10 mouse cellular contexts compared by ENCODE assay signal in the genomic region with DNA sequence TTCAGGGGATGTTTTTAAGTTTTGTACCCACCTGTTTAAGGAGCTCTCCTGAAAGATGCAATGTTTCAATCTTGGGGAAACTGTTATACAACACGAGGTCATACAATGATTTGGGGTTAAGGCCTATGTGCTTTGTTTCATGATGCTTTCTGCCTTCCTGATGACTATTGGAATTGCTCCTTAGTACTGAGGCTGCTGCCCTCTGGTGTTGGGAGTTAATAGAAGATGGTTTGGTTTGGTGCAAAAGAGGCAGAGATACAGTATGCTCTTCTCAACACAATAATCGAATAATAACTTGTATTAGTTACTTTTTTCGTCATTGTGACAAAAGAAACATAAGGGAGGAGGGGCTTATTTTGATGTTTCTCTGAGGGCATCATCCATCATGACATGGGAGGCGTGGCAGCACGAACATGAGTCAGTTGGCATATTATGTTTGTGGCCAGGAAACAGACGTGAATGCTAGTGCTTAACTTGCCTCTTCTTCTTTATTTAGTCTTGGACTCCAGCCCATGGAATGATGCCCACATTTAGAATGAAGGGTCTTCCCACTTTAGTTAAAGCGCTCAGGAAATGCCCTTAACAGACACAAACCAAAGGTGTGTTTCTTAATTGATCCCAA. TPM values are rescaled to one million over a fixed set of nuclear protein-coding genes. Genes with fewer than 3 reads are reported as not detected.
DNase-seq lines count a peak whose midpoint lies in the region; ATAC-seq and TF ChIP-seq lines count a peak whose summit lies in the region.
"Had no signal": no experiment of that assay in that cellular context is flagged by ENCODE, and none has a peak within 500 bp of the region (broad histone marks: within the 10 kb centered on the region; RNA-seq: fewer than 3 reads in every experiment).

No protein-coding gene starts in this region.

- H3K4me1 ChIP-seq in ES-Bruce4 (ENCODE audit: control insufficient read depth, insufficient read depth, low read length), result no peaks in the 10 kb centered on the region
- peaks cover 6% of the 10 kb centered on the region for H3K4me1 ChIP-seq in liver, embryonic 11.5 days (replicated peaks; ENCODE audit: control insufficient read depth, insufficient read depth, low read length)
- no peaks in the 10 kb centered on the region for H3K4me1 ChIP-seq in forebrain, embryonic 12.5 days
- H3K4me1 ChIP-seq: limb, embryonic 15.5 days; stomach, embryonic 15.5 days had no signal

- ATAC-seq in liver, embryonic 11.5 days (replicated peaks; ENCODE audit: low FRiP score), result no peak
- ATAC-seq in forebrain, embryonic 12.5 days (ENCODE audit: low FRiP score), result no peak

- H3K36me3 ChIP-seq in ES-Bruce4 (ENCODE audit: control insufficient read depth, insufficient read depth, low read length, poor library complexity, severe bottlenecking), result no peaks in the 10 kb centered on the region
- H3K36me3 ChIP-seq in liver, embryonic 11.5 days (ENCODE audit: control insufficient read depth, insufficient read depth, low read length), result no peaks in the 10 kb centered on the region
- no peaks in the 10 kb centered on the region for H3K36me3 ChIP-seq in forebrain, embryonic 12.5 days (replicated peaks)
- H3K36me3 ChIP-seq: limb, embryonic 15.5 days; stomach, embryonic 15.5 days had no signal

- 62% methylated on average over 7 of the region's 7 CpGs for WGBS in liver, embryonic 11.5 days
- WGBS in forebrain, embryonic 12.5 days, result 71% methylated on average over 7 of the region's 7 CpGs

- DNase-seq in layer of hippocampus, adult 2 months (ENCODE audit: low spot score in 2 of 2), result no peak
- DNase-seq in layer of hippocampus, postnatal 36 days, result no peak
- DNase-seq in adrenal gland, postnatal 25 days, result peak; percentile 28
- DNase-seq in gastrocnemius, postnatal 14 days, result peak; percentile 28
- DNase-seq in liver, embryonic 11.5 days (ENCODE audit: low spot score), result no peak
- peak; percentile 25 to 50 for DNase-seq in spleen, postnatal 36 days (ENCODE audit: low spot score in 2 of 2)

- H3K27me3 ChIP-seq in ES-Bruce4 (ENCODE audit: control insufficient read depth, insufficient read depth, low read length, poor library complexity, severe bottlenecking), result no peaks in the 10 kb centered on the region
- no peaks in the 10 kb centered on the region for H3K27me3 ChIP-seq in liver, embryonic 11.5 days (replicated peaks; ENCODE audit: control insufficient read depth, insufficient read depth, low read length)
- no peaks in the 10 kb centered on the region for H3K27me3 ChIP-seq in forebrain, embryonic 12.5 days
- H3K27me3 ChIP-seq: limb, embryonic 15.5 days; stomach, embryonic 15.5 days had no signal

- no peak overlapping the region for H3K9ac ChIP-seq in ES-Bruce4 (ENCODE audit: low read depth, poor library complexity, severe bottlenecking)
- no peak overlapping the region for H3K9ac ChIP-seq in liver, embryonic 11.5 days (ENCODE audit: low read depth, low read length)
- no peak overlapping the region for H3K9ac ChIP-seq in forebrain, embryonic 12.5 days
- H3K9ac ChIP-seq: limb, embryonic 15.5 days; stomach, embryonic 15.5 days had no signal

- H3K27ac ChIP-seq in layer of hippocampus, adult 2 months, result no peak overlapping the region
- no peak overlapping the region for H3K27ac ChIP-seq in ES-Bruce4 (ENCODE audit: insufficient read depth, low read length)
- peak overlapping the region; percentile 39; the same call in 1 of the 2 replicates for H3K27ac ChIP-seq in liver, embryonic 11.5 days (ENCODE audit: low read depth, low read length)
- H3K27ac ChIP-seq in forebrain, embryonic 12.5 days, result no peak overlapping the region
- H3K27ac ChIP-seq: limb, embryonic 15.5 days; stomach, embryonic 15.5 days had no signal

- no peak for TF ChIP-seq POLR2A in ES-Bruce4 (IDR thresholded peaks at IDR 0.05; ENCODE audit: insufficient read depth, low read length)

- TF ChIP-seq CTCF in layer of hippocampus, adult 2 months (conservative IDR thresholded peaks at IDR 0.05), result peak; percentile 83
- peak; percentile 14 for TF ChIP-seq CTCF in ES-Bruce4 (IDR thresholded peaks at IDR 0.05; ENCODE audit: low read depth, low read length)

- no peaks in the 10 kb centered on the region for H3K9me3 ChIP-seq in ES-Bruce4 (replicated peaks; ENCODE audit: control insufficient read depth, insufficient read depth, low read length, poor library complexity, severe bottlenecking)
- H3K9me3 ChIP-seq in liver, embryonic 11.5 days (ENCODE audit: control insufficient read depth, low read length), result no peaks in the 10 kb centered on the region
- H3K9me3 ChIP-seq in forebrain, embryonic 12.5 days, result no peaks in the 10 kb centered on the region
- H3K9me3 ChIP-seq: limb, embryonic 15.5 days; stomach, embryonic 15.5 days had no signal

- H3K4me3 ChIP-seq in layer of hippocampus, adult 2 months, result no peak overlapping the region
- no peak overlapping the region for H3K4me3 ChIP-seq in ES-Bruce4 (ENCODE audit: low read depth, low read length)
- no peak overlapping the region for H3K4me3 ChIP-seq in liver, embryonic 11.5 days (ENCODE audit: low read depth, low read length)
- no peak overlapping the region for H3K4me3 ChIP-seq in forebrain, embryonic 12.5 days (replicated peaks)
- H3K4me3 ChIP-seq: limb, embryonic 15.5 days; stomach, embryonic 15.5 days had no signal

- H3K4me2 ChIP-seq in liver, embryonic 11.5 days, result no peak overlapping the region
- no peak overlapping the region for H3K4me2 ChIP-seq in forebrain, embryonic 12.5 days
- H3K4me2 ChIP-seq: limb, embryonic 15.5 days; stomach, embryonic 15.5 days had no signal

- intact Hi-C loops in gastrocnemius, postnatal 14 days (cut with DNase I; ENCODE audit: low total_unique reads), result loop anchor here (2.0 kb wide), 1 partner anchor 44 kb away; no protein-coding TSS in a partner anchor

- TF ChIP-seq EP300 in ES-Bruce4 (IDR thresholded peaks at IDR 0.05; ENCODE audit: insufficient read depth, low read depth, low read length), result no peak

RNA-seq across cellular contexts. Expression of gene Pgm2l1, which starts 7.2 kb away (rescaled TPM):
- 100 to 1,000 TPM; 282 to 286 TPM for total RNA-seq in layer of hippocampus, adult 2 months (2021)
- total RNA-seq in layer of hippocampus, postnatal 36 days (2021), result 100 to 1,000 TPM; 282 to 309 TPM
- 6.1 and 8.6 TPM in 2 replicates for polyA plus RNA-seq in ES-Bruce4 (2011; ENCODE audit: insufficient read depth, insufficient read length, low read depth, missing spikeins)
- 8.3 and 12.8 TPM in 2 replicates for total RNA-seq in adrenal gland, postnatal 25 days (2021)
- total RNA-seq in gastrocnemius, postnatal 14 days (2021), result 10 to 100 TPM; 12.2 to 12.3 TPM
- 2.6 and 3.0 TPM in 2 replicates for polyA plus RNA-seq in liver, embryonic 11.5 days (2014; fragmentation: Nextera tagmentation; extraction: Ambion mirVana)
- 8.0 and 8.9 TPM in 2 replicates for polyA plus RNA-seq in forebrain, embryonic 12.5 days (2016; fragmentation: Nextera tagmentation; extraction: Ambion mirVana)

RNA-seq across cellular contexts. Expression of gene P4ha3, which starts 50.9 kb away (rescaled TPM):
- 1 to 10 TPM; 6.4 to 8.3 TPM for total RNA-seq in layer of hippocampus, adult 2 months (2021)
- 1 to 10 TPM; 5.4 to 6.0 TPM for total RNA-seq in layer of hippocampus, postnatal 36 days (2021)
- polyA plus RNA-seq in ES-Bruce4 (2011; ENCODE audit: insufficient read depth, insufficient read length, low read depth, missing spikeins), result 1.2 TPM in 1 of 2 replicates, not detected in the other
- 0.81 and 1.3 TPM in 2 replicates for total RNA-seq in adrenal gland, postnatal 25 days (2021)
- 1 to 10 TPM; 1.5 to 2.5 TPM for total RNA-seq in gastrocnemius, postnatal 14 days (2021)
- 5.9 and 7.1 TPM in 2 replicates for polyA plus RNA-seq in liver, embryonic 11.5 days (2014; fragmentation: Nextera tagmentation; extraction: Ambion mirVana)
- 4.1 and 4.2 TPM in 2 replicates for polyA plus RNA-seq in forebrain, embryonic 12.5 days (2016; fragmentation: Nextera tagmentation; extraction: Ambion mirVana)

RNA-seq across cellular contexts. Expression of gene Kcne3, which starts 58.1 kb away (rescaled TPM):
- total RNA-seq in layer of hippocampus, adult 2 months (2021), result 1 to 10 TPM in 1 of 2 experiments, under 1 TPM in 1; 0.54 to 1.2 TPM
- not detected for total RNA-seq in layer of hippocampus, postnatal 36 days (2021)
- polyA plus RNA-seq in ES-Bruce4 (2011; ENCODE audit: insufficient read depth, insufficient read length, low read depth, missing spikeins), result not detected in 2 replicates
- total RNA-seq in adrenal gland, postnatal 25 days (2021), result 0.85 and 1.3 TPM in 2 replicates
- total RNA-seq in gastrocnemius, postnatal 14 days (2021), result under 1 TPM; 0.59 to 0.60 TPM
- 10.9 and 11.4 TPM in 2 replicates for polyA plus RNA-seq in liver, embryonic 11.5 days (2014; fragmentation: Nextera tagmentation; extraction: Ambion mirVana)
- polyA plus RNA-seq in forebrain, embryonic 12.5 days (2016; fragmentation: Nextera tagmentation; extraction: Ambion mirVana), result 2.0 and 3.0 TPM in 2 replicates

Comparison
In these comparisons a context has a peak if more than half of its experiments do, and no peak if none do; other contexts are left out.
1. DNase-seq: peak in adrenal gland, postnatal 25 days (single experiment), gastrocnemius, postnatal 14 days (single experiment) and spleen, postnatal 36 days (2 of 2); none in layer of hippocampus, adult 2 months (0 of 2), layer of hippocampus, postnatal 36 days (0 of 2) and liver, embryonic 11.5 days (single experiment).
2. RNA of gene Pgm2l1, which starts 7.2 kb away (total RNA-seq): 282 to 309 TPM in layer of hippocampus, postnatal 36 days and 282 to 286 TPM in layer of hippocampus, adult 2 months; 8.3 to 12.8 TPM in adrenal gland, postnatal 25 days and 12.2 to 12.3 TPM in gastrocnemius, postnatal 14 days; every median in the first group is over 10 times any median in the second.